Mouse (Mus musculus) thymus, adult 2 months (tissue): ENCODE data around the gene Mpzl2. TPM values are rescaled to one million over a fixed set of nuclear protein-coding genes. Genes with fewer than 3 reads are reported as not detected.

Experiments used
- DNase-seq: peaks from one replicate; pipeline ENCODE4 v3.0.0; 2021
- H3K27ac ChIP-seq: fragments of 200-500 bp; 2 replicates; pipeline ENCODE4 v1.5.1; 2012; ENCODE audit warnings: low read length, control low read depth; ENCODE audit not compliant: control insufficient read depth, insufficient read depth
- H3K27me3 ChIP-seq: fragments of 200-500 bp; 2 replicates; pipeline ENCODE4 v1.6.1; 2012; ENCODE audit warnings: mild to moderate bottlenecking, low read length, moderate library complexity, mixed read lengths; ENCODE audit not compliant: control insufficient read depth, insufficient read depth
- H3K36me3 ChIP-seq: fragments of 200-500 bp; 2 replicates; pipeline ENCODE4 v1.6.1; 2012; ENCODE audit warnings: mild to moderate bottlenecking, low read length, moderate library complexity; ENCODE audit not compliant: control insufficient read depth, insufficient read depth
- H3K4me1 ChIP-seq: fragments of 200-500 bp; replicated peaks from 2 replicates; pipeline ENCODE4 v1.6.1; 2012; ENCODE audit warnings: low read length; ENCODE audit not compliant: control insufficient read depth, insufficient read depth
- H3K4me3 ChIP-seq: fragments of 200-500 bp; 2 replicates; pipeline ENCODE4 v1.5.1; 2012; ENCODE audit warnings: mild to moderate bottlenecking, low read length, control low read depth, moderate library complexity; ENCODE audit not compliant: control insufficient read depth, insufficient read depth
- CTCF ChIP-seq: fragments of 200-500 bp; IDR thresholded peaks from 2 replicates; pipeline ENCODE4 v1.5.1; 2012; ENCODE audit warnings: mild to moderate bottlenecking, control low read depth, low read length, moderate library complexity, borderline replicate concordance; ENCODE audit not compliant: control insufficient read depth, poor library complexity, insufficient read depth; ENCODE audit errors: extremely low read depth
- POLR2A ChIP-seq: fragments of 200-500 bp; IDR thresholded peaks from 2 replicates; pipeline ENCODE4 v1.6.1; 2012; ENCODE audit warnings: mild to moderate bottlenecking, low read length, control low read depth, moderate library complexity; ENCODE audit not compliant: control insufficient read depth, poor library complexity, insufficient read depth; ENCODE audit errors: extremely low read depth
- WGBS: fragments of 180-500 bp; shearing (Covaris S2); methylation state at CpG from one replicate; pipeline ENCODE4 v1.1.7; 2018; 5-methylcytosine and 5-hydroxymethylcytosine counted together
- polyA plus RNA-seq: library from polyadenylated mRNA; depleted of rRNA; stranded (reverse); fragments of >200 nt; gene quantifications from 2 replicates; pipeline ENCODE4 v1.2.3, GENCODE M21; 2012; rRNA removed

Mpzl2 gene
- polyA plus RNA-seq, 1 experiment = 11.6 TPM

GRCm38 (mm10) chr9:45090811-45091210, 51.2 kb downstream of the Mpzl2 start:
- H3K36me3 ChIP-seq = no peaks in the 10 kb centered on the region
- TF ChIP-seq POLR2A (no peak), CTCF (no peak)
- no peak overlapping the region for H3K4me3 ChIP-seq
- WGBS = 90% methylated on average over 3 of the region's 3 CpGs
- H3K27ac ChIP-seq = no peak overlapping the region
- DNase-seq = no peak
- peaks cover 23% of the 10 kb centered on the region for H3K4me1 ChIP-seq
- no peaks in the 10 kb centered on the region for H3K27me3 ChIP-seq

- peaks cover 17% of the 10 kb centered on the region for H3K4me1 ChIP-seq
- no peaks in the 10 kb centered on the region for H3K27me3 ChIP-seq
- no peak overlapping the region for H3K4me3 ChIP-seq
- WGBS = 57% methylated on average over 4 of the region's 4 CpGs
- TF ChIP-seq POLR2A = no peak
- TF ChIP-seq CTCF = no peak
- no peaks in the 10 kb centered on the region for H3K36me3 ChIP-seq
- peak overlapping the region; percentile 1; the same call in 1 of the 2 replicates for H3K27ac ChIP-seq
- no peak for DNase-seq
These were observed 53.0 kb downstream of the Mpzl2 start for GRCm38 (mm10) chr9:45092641-45093040.

GRCm38 (mm10) chr9:45095149-45095937, 55.7 kb downstream of the Mpzl2 start:
- H3K4me1 ChIP-seq = peaks cover 37% of the 10 kb centered on the region
- H3K27ac ChIP-seq = no peak overlapping the region
- no peak overlapping the region for H3K4me3 ChIP-seq
- no peaks in the 10 kb centered on the region for H3K27me3 ChIP-seq
- no peaks in the 10 kb centered on the region for H3K36me3 ChIP-seq
- no peak for DNase-seq
- WGBS = 64% methylated on average over 6 of the region's 6 CpGs
- no peak for TF ChIP-seq POLR2A
- TF ChIP-seq CTCF = no peak

- no peak overlapping the region for H3K27ac ChIP-seq
- no peaks in the 10 kb centered on the region for H3K27me3 ChIP-seq
- WGBS = 90% methylated on average over 5 of the region's 5 CpGs
- H3K4me3 ChIP-seq = no peak overlapping the region
- no peak for DNase-seq
- H3K36me3 ChIP-seq = no peaks in the 10 kb centered on the region
- no peak for TF ChIP-seq POLR2A
- TF ChIP-seq CTCF = no peak
- H3K4me1 ChIP-seq = peaks cover 31% of the 10 kb centered on the region
These were observed 58.3 kb downstream of the Mpzl2 start for GRCm38 (mm10) chr9:45097877-45098276.

- peak; percentile 61 for DNase-seq
- no peaks in the 10 kb centered on the region for H3K27me3 ChIP-seq
These were observed 58.8 kb downstream of the Mpzl2 start for GRCm38 (mm10) chr9:45098426-45098825.

GRCm38 (mm10) chr9:45102528-45102927, 62.9 kb downstream of the Mpzl2 start:
- Histone ChIP-seq H3K36me3 (no peaks in the 10 kb centered on the region), H3K27me3 (no peaks in the 10 kb centered on the region), H3K27ac (no peak overlapping the region), H3K4me3 (no peak overlapping the region), H3K4me1 (peaks cover 28% of the 10 kb centered on the region)
- 98% methylated on average over 1 of the region's 1 CpGs for WGBS
- no peak for DNase-seq
- no peak for TF ChIP-seq CTCF
- no peak for TF ChIP-seq POLR2A

More at GRCm38 (mm10) chr9:45098426-45098825, 58.8 kb downstream of the Mpzl2 start:
- TF ChIP-seq CTCF (no peak), POLR2A (no peak)
- Histone ChIP-seq H3K4me1 (peaks cover 35% of the 10 kb centered on the region), H3K4me3 (no peak overlapping the region), H3K36me3 (no peaks in the 10 kb centered on the region), H3K27ac (no peak overlapping the region)
- WGBS = 8% methylated on average over 3 of the region's 3 CpGs

- Histone ChIP-seq H3K27me3 (no peaks in the 10 kb centered on the region), H3K4me1 (peaks cover 19% of the 10 kb centered on the region), H3K4me3 (no peak overlapping the region), H3K36me3 (no peaks in the 10 kb centered on the region), H3K27ac (no peak overlapping the region)
- TF ChIP-seq POLR2A (no peak), CTCF (no peak)
- no peak for DNase-seq
- WGBS = 75% methylated on average over 11 of the region's 11 CpGs
These were observed 63.8 kb downstream of the Mpzl2 start for GRCm38 (mm10) chr9:45103211-45103979.

Other genes with a start within 250 kb of the Mpzl2 start
- gene Tmem25, start 240.5 kb upstream of the Mpzl2 start, polyA plus RNA-seq = 1.5 and 2.6 TPM in 2 replicates
- 4.3 and 5.3 TPM in 2 replicates for gene Ttc36, start 236.7 kb upstream of the Mpzl2 start, polyA plus RNA-seq
- 71.4 and 81.9 TPM in 2 replicates for gene Kmt2a, start 158.5 kb upstream of the Mpzl2 start, polyA plus RNA-seq
- gene Atp5l, start 119.1 kb upstream of the Mpzl2 start, polyA plus RNA-seq = 159 and 250 TPM in 2 replicates
- gene Ube4a, start 74.2 kb upstream of the Mpzl2 start, polyA plus RNA-seq = 23.0 and 23.7 TPM in 2 replicates
- gene Cd3g, start 59.4 kb upstream of the Mpzl2 start, polyA plus RNA-seq = 183 and 216 TPM in 2 replicates
- 214 and 262 TPM in 2 replicates for gene Cd3d, start 58.0 kb upstream of the Mpzl2 start, polyA plus RNA-seq
- gene Cd3e, start 30.2 kb upstream of the Mpzl2 start, polyA plus RNA-seq = 343 and 451 TPM in 2 replicates
- 5.3 and 7.3 TPM in 2 replicates for gene Mpzl3, start 15.4 kb downstream of the Mpzl2 start, polyA plus RNA-seq
- 2.5 and 3.5 TPM in 2 replicates for gene Jaml, start 39.4 kb downstream of the Mpzl2 start, polyA plus RNA-seq
- gene Scn2b, start 78.0 kb downstream of the Mpzl2 start, polyA plus RNA-seq = 5.2 and 9.8 TPM in 2 replicates
- 20.5 and 26.2 TPM in 2 replicates for gene Scn4b, start 98.6 kb downstream of the Mpzl2 start, polyA plus RNA-seq
- 1.7 and 4.5 TPM in 2 replicates for gene BC049352, start 142.2 kb downstream of the Mpzl2 start, polyA plus RNA-seq
- 7.4 and 16.1 TPM in 2 replicates for gene Tmprss4, start 164.3 kb downstream of the Mpzl2 start, polyA plus RNA-seq
- 23.9 and 36.8 TPM in 2 replicates for gene Il10ra, start 229.3 kb downstream of the Mpzl2 start, polyA plus RNA-seq